Mouse (Mus musculus) midbrain, embryonic 14.5 days (tissue): ENCODE data around the gene Hoxd12. TPM values are rescaled to one million over a fixed set of nuclear protein-coding genes. Genes with fewer than 3 reads are reported as not detected.

Experiments
- ATAC-seq: fragments of 200-750 bp; cut with Nextera tagmentation; 2 replicates; pipeline ENCODE4 v1.8.0; 2017; ENCODE audit warnings: moderate number of reproducible peaks, moderate library complexity; ENCODE audit not compliant: low FRiP score, low TSS enrichment
- DNase-seq: peaks from one replicate; pipeline ENCODE4 v3.0.0-alpha.2; 2015
- H3K27ac ChIP-seq: fragments of 300-500 bp; sonication (generic); replicated peaks from 2 replicates; pipeline ENCODE4 v1.5.1; 2014; ENCODE audit warnings: mild to moderate bottlenecking, low read depth, low read length, moderate library complexity
- H3K27me3 ChIP-seq: fragments of 300-500 bp; sonication (generic); 2 replicates; pipeline ENCODE4 v1.6.1; 2014; ENCODE audit warnings: low read length, control low read depth, mixed read lengths; ENCODE audit not compliant: control insufficient read depth, insufficient read depth
- H3K36me3 ChIP-seq: fragments of 300-500 bp; sonication (generic); 2 replicates; pipeline ENCODE4 v1.6.1; 2014; ENCODE audit warnings: low read length, control low read depth; ENCODE audit not compliant: control insufficient read depth, insufficient read depth
- H3K4me1 ChIP-seq: fragments of 300-500 bp; sonication (generic); 2 replicates; pipeline ENCODE4 v1.6.1; 2014; ENCODE audit warnings: mild to moderate bottlenecking, antibody characterized with exemption, low read length, control low read depth; ENCODE audit not compliant: control insufficient read depth, insufficient read depth
- H3K4me2 ChIP-seq: fragments of 300-500 bp; sonication (generic); 2 replicates; pipeline ENCODE4 v1.6.1; 2014; ENCODE audit warnings: mild to moderate bottlenecking, low read length, moderate library complexity
- H3K4me3 ChIP-seq: fragments of 300-500 bp; sonication (generic); replicated peaks from 2 replicates; pipeline ENCODE4 v1.5.1; 2014; ENCODE audit warnings: low read depth, low read length
- H3K9ac ChIP-seq: fragments of 300-500 bp; sonication (generic); replicated peaks from 2 replicates; pipeline ENCODE4 v1.6.1; 2014; ENCODE audit warnings: mild to moderate bottlenecking, low read length, moderate library complexity
- H3K9me3 ChIP-seq: fragments of 300-500 bp; sonication (generic); 2 replicates; pipeline ENCODE4 v1.6.1; 2016; ENCODE audit warnings: low read length, control low read depth, mixed read lengths; ENCODE audit not compliant: control insufficient read depth
- WGBS: fragments of 180-500 bp; shearing (Covaris S2); extraction: QIAGEN DNeasy Blood & Tissue Kit; methylation state at CpG from one replicate; pipeline ENCODE4 v1.1.7; 2014; 5-methylcytosine and 5-hydroxymethylcytosine counted together
- polyA plus RNA-seq: library from polyadenylated mRNA; unstranded; fragments of >200 nt; fragmentation: Nextera tagmentation; extraction: Ambion mirVana; gene quantifications from 2 replicates; pipeline ENCODE4 v1.2.1, GENCODE M21; 2014

Hoxd12 gene
- polyA plus RNA-seq, 1 experiment from 2014 or later, result not detected

- H3K9me3 ChIP-seq, result no peaks in the 10 kb centered on the region
- 0 out of 2 replicates have a peak, but pooled peaks cover 4% of the 10 kb centered on the region for H3K4me1 ChIP-seq
- peak; percentile 91 for DNase-seq
- peaks cover 100% of the 10 kb centered on the region for H3K27me3 ChIP-seq
- no peak overlapping the region for H3K4me3 ChIP-seq
- H3K9ac ChIP-seq, result no peak overlapping the region
- H3K4me2 ChIP-seq, result peak overlapping the region; percentile 51
- H3K36me3 ChIP-seq, result no peaks in the 10 kb centered on the region
- no peak overlapping the region for H3K27ac ChIP-seq
- 4% methylated on average over 26 of the region's 26 CpGs for WGBS
- no peak for ATAC-seq
These were observed 40.9 kb downstream of the Hoxd12 start for GRCm38 (mm10) chr2:74715504-74716241.

- Histone ChIP-seq H3K36me3 (no peaks in the 10 kb centered on the region), H3K27ac (no peak overlapping the region), H3K4me2 (no peak overlapping the region), H3K9me3 (no peaks in the 10 kb centered on the region), H3K9ac (no peak overlapping the region), H3K27me3 (peaks cover 100% of the 10 kb centered on the region), H3K4me1 (no peaks in the 10 kb centered on the region), H3K4me3 (no peak overlapping the region)
- no peak for DNase-seq
- no peak for ATAC-seq
- 6% methylated on average over 2 of the region's 2 CpGs for WGBS
These were observed 45.6 kb downstream of the Hoxd12 start for GRCm38 (mm10) chr2:74720384-74720783.

GRCm38 (mm10) chr2:74720955-74721491 lies 46.2 kb downstream of the Hoxd12 start:
- H3K27me3 ChIP-seq, result peaks cover 100% of the 10 kb centered on the region
- DNase-seq, result no peak
- H3K9ac ChIP-seq, result no peak overlapping the region
- no peak for ATAC-seq
- H3K27ac ChIP-seq, result no peak overlapping the region
- no peak overlapping the region for H3K4me3 ChIP-seq
- WGBS, result 1% methylated on average over 5 of the region's 5 CpGs
- no peaks in the 10 kb centered on the region for H3K36me3 ChIP-seq
- no peaks in the 10 kb centered on the region for H3K9me3 ChIP-seq
- H3K4me1 ChIP-seq, result no peaks in the 10 kb centered on the region
- H3K4me2 ChIP-seq, result no peak overlapping the region

- H3K4me3 ChIP-seq, result no peak overlapping the region
- ATAC-seq (no peak), DNase-seq (no peak)
- H3K4me2 ChIP-seq, result no peak overlapping the region
- 5% methylated on average over 6 of the region's 6 CpGs for WGBS
- no peak overlapping the region for H3K27ac ChIP-seq
- no peaks in the 10 kb centered on the region for H3K4me1 ChIP-seq
- H3K36me3 ChIP-seq, result no peaks in the 10 kb centered on the region
- H3K27me3 ChIP-seq, result peaks cover 100% of the 10 kb centered on the region
- no peaks in the 10 kb centered on the region for H3K9me3 ChIP-seq
- H3K9ac ChIP-seq, result no peak overlapping the region
These were observed 47.1 kb downstream of the Hoxd12 start for GRCm38 (mm10) chr2:74721882-74722281.

GRCm38 (mm10) chr2:74722949-74723348 lies 48.1 kb downstream of the Hoxd12 start:
- H3K4me1 ChIP-seq, result no peaks in the 10 kb centered on the region
- DNase-seq, result no peak
- no peak overlapping the region for H3K4me3 ChIP-seq
- WGBS, result 2% methylated on average over 8 of the region's 8 CpGs
- H3K27ac ChIP-seq, result no peak overlapping the region
- peaks cover 100% of the 10 kb centered on the region for H3K27me3 ChIP-seq
- no peak for ATAC-seq
- H3K9ac ChIP-seq, result no peak overlapping the region
- no peaks in the 10 kb centered on the region for H3K36me3 ChIP-seq
- no peaks in the 10 kb centered on the region for H3K9me3 ChIP-seq
- H3K4me2 ChIP-seq, result no peak overlapping the region

GRCm38 (mm10) chr2:74724244-74725015 lies 49.6 kb downstream of the Hoxd12 start:
- DNase-seq (no peak), ATAC-seq (no peak)
- Histone ChIP-seq H3K4me1 (no peaks in the 10 kb centered on the region), H3K9me3 (no peaks in the 10 kb centered on the region), H3K4me2 (no peak overlapping the region), H3K4me3 (no peak overlapping the region), H3K9ac (no peak overlapping the region), H3K27me3 (peaks cover 100% of the 10 kb centered on the region), H3K36me3 (no peaks in the 10 kb centered on the region), H3K27ac (no peak overlapping the region)
- 5% methylated on average over 7 of the region's 7 CpGs for WGBS

GRCm38 (mm10) chr2:74725171-74725570 lies 50.4 kb downstream of the Hoxd12 start:
- WGBS, result 2% methylated on average over 17 of the region's 17 CpGs
- H3K4me1 ChIP-seq, result no peaks in the 10 kb centered on the region
- ATAC-seq (no peak), DNase-seq (no peak)
- no peaks in the 10 kb centered on the region for H3K36me3 ChIP-seq
- no peak overlapping the region for H3K4me2 ChIP-seq
- H3K4me3 ChIP-seq, result no peak overlapping the region
- no peaks in the 10 kb centered on the region for H3K9me3 ChIP-seq
- H3K9ac ChIP-seq, result no peak overlapping the region
- no peak overlapping the region for H3K27ac ChIP-seq
- peaks cover 99% of the 10 kb centered on the region for H3K27me3 ChIP-seq

- no peak for ATAC-seq
- 3% methylated on average over 5 of the region's 5 CpGs for WGBS
These were observed 51.7 kb downstream of the Hoxd12 start, which contains the start of gene Gm28230 for GRCm38 (mm10) chr2:74726551-74726950. Gm28230 (plus strand) TSS chr2:74726728.

More at GRCm38 (mm10) chr2:74726551-74726950, 51.7 kb downstream of the Hoxd12 start, which contains the start of gene Gm28230:
- Histone ChIP-seq H3K4me1 (no peaks in the 10 kb centered on the region), H3K9me3 (no peaks in the 10 kb centered on the region), H3K4me2 (no peak within 1 kb of the TSS), H3K27me3 (peaks cover 99% of the 10 kb centered on the region), H3K36me3 (no peaks in the 10 kb centered on the region), H3K9ac (no peak within 1 kb of the TSS), H3K4me3 (0 out of 2 replicates have a peak within 1 kb of the TSS, but pooled peaks have one; percentile 3), H3K27ac (no peak within 1 kb of the TSS)
- no peak for DNase-seq
